Mouse (Mus musculus) kidney, adult 8-10 months (tissue): ENCODE measurements around the gene Paqr6.

Experiments used
- DNase-seq, 2 experiments: peaks; one replicate each; pipeline ENCODE4 v3.0.0; 2022

Gene Paqr6

DNA sequence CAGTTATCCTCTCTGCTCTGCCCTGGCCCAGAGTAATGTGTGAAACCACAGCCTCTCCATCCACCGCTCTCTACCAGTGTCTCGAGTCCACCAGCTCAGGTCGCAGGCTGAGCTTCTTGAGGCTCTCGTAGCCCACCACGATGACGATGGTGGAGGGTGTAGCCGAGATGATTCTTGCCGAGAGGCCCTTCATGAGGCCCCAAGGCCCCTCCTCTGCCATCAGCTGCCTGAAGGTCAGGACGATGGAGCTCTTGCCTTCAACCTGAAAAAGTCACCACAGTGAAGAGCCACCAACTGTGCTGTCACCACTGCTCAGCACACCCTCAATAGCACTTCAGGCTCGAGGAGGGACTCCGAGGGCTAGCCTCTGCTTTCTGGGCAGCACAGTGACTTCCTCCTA, 48.3 kb downstream of the Paqr6 start:
- DNase-seq, result no peak

DNA sequence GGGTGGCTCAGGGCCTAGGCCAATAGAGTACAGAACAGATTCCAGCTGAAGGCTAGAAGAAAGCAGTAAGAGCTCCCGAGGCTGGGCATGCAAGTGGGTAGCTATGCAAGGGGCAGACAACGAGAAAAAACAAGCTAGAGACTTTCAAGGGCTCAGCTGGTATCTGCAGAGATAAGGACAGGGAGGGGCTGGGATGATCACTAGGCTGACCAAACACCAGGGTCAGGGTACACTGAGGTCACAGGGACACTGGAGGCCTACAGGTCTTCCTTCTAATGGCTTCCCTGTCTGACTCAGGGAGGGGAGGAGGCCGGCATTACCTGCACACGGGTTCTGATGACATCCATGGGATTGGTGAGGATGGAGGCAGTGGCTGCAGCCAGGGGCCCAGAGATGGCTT, 51.3 kb downstream of the Paqr6 start:
- no peak for DNase-seq

DNA sequence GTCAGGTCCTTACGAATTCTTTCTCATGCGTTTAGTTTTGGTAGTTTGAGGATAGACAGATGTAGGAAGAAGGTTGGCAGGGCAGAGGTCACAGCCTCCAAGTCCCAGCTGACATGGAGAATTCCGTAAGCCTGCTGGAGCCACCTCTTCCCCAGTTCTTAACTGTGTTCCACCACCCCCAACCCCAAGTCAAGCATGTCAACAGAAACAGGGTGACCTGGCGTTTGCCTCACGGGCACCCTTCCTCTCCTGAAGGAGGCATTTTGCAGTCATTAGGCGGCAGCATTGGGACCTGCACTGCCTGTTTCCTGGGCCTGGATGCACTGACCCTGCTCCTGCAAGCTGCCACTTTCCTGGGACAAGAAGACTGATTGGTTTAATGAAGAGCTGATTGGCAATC, 53.6 kb downstream of the Paqr6 start:
- DNase-seq, result no peak
